Comparison of ENCODE assay signal across 9 mouse cellular contexts in genomic region chr2:91035385-91035784, GRCm38 (mm10). TPM values are rescaled to one million over a fixed set of nuclear protein-coding genes. Genes with fewer than 3 reads are reported as not detected.
DNase-seq lines count a peak whose midpoint lies in the region; ATAC-seq lines count a peak whose summit lies in the region.
"Had no signal": no experiment of that assay in that cellular context is flagged by ENCODE, and none has a peak within 500 bp of the region (broad histone marks: within the 10 kb centered on the region; RNA-seq: fewer than 3 reads in every experiment).

TSS of gene Rapsn (plus strand) at chr2:91035620.

- no peak within 1 kb of the TSS for H3K4me2 ChIP-seq in kidney, embryonic 15.5 days
- no peak within 1 kb of the TSS for H3K4me2 ChIP-seq in neural tube, embryonic 15.5 days
- H3K4me2 ChIP-seq: liver, embryonic 13.5 days had no signal

- H3K27me3 ChIP-seq in kidney, embryonic 15.5 days: no peaks in the 10 kb centered on the region
- H3K27me3 ChIP-seq in neural tube, embryonic 15.5 days (replicated peaks): no peaks in the 10 kb centered on the region
- H3K27me3 ChIP-seq: liver, embryonic 13.5 days had no signal

- H3K9ac ChIP-seq in kidney, embryonic 15.5 days: no peak within 1 kb of the TSS
- H3K9ac ChIP-seq in neural tube, embryonic 15.5 days (replicated peaks): no peak within 1 kb of the TSS
- H3K9ac ChIP-seq: liver, embryonic 13.5 days had no signal

- H3K27ac ChIP-seq in kidney, embryonic 15.5 days: no peak within 1 kb of the TSS
- H3K27ac ChIP-seq in neural tube, embryonic 15.5 days (replicated peaks): no peak within 1 kb of the TSS
- H3K27ac ChIP-seq: liver, embryonic 13.5 days had no signal

- H3K4me3 ChIP-seq in kidney, embryonic 15.5 days (replicated peaks): no peak within 1 kb of the TSS
- H3K4me3 ChIP-seq in neural tube, embryonic 15.5 days (replicated peaks): no peak within 1 kb of the TSS
- H3K4me3 ChIP-seq: liver, embryonic 13.5 days had no signal

- 63% methylated on average over 9 of the region's 9 CpGs for WGBS in kidney, embryonic 15.5 days
- 73% methylated on average over 9 of the region's 9 CpGs for WGBS in neural tube, embryonic 15.5 days

- no peaks in the 10 kb centered on the region for H3K4me1 ChIP-seq in kidney, embryonic 15.5 days
- H3K4me1 ChIP-seq in neural tube, embryonic 15.5 days: no peaks in the 10 kb centered on the region

- DNase-seq in kidney, adult 18-20 months: peak; percentile 65
- peak; percentile 72 to 77 for DNase-seq in heart, adult 18-20 months
- peak; percentile 63 for DNase-seq in kidney, postnatal 10 days
- DNase-seq in skeletal muscle tissue, adult 2 months (ENCODE audit: low read depth, low spot score): peak; percentile 86
- no peak for DNase-seq in cerebellum, postnatal 25 days
- no peak for DNase-seq in cerebellum, adult 9-11 months
- DNase-seq: liver, embryonic 13.5 days had no signal

- H3K36me3 ChIP-seq in kidney, embryonic 15.5 days: no peaks in the 10 kb centered on the region
- no peaks in the 10 kb centered on the region for H3K36me3 ChIP-seq in neural tube, embryonic 15.5 days
- H3K36me3 ChIP-seq: liver, embryonic 13.5 days had no signal

- ATAC-seq in kidney, embryonic 15.5 days (replicated peaks; ENCODE audit: low FRiP score): no peak
- ATAC-seq in neural tube, embryonic 15.5 days (ENCODE audit: low FRiP score): no peak

- no peaks in the 10 kb centered on the region for H3K9me3 ChIP-seq in kidney, embryonic 15.5 days (replicated peaks)
- no peaks in the 10 kb centered on the region for H3K9me3 ChIP-seq in neural tube, embryonic 15.5 days (replicated peaks)
- H3K9me3 ChIP-seq: liver, embryonic 13.5 days had no signal

RNA-seq across cellular contexts. Expression of gene Rapsn, which starts in this region (rescaled TPM):
- polyA plus RNA-seq in kidney, embryonic 15.5 days (2015; fragmentation: Nextera tagmentation; extraction: Ambion mirVana): 2.7 and 3.4 TPM in 2 replicates
- 10 to 100 TPM; 17.6 to 18.5 TPM for total RNA-seq in heart, adult 18-20 months (2021)
- polyA plus RNA-seq in neural tube, embryonic 15.5 days (2015; fragmentation: Nextera tagmentation; extraction: Ambion mirVana): 2.7 TPM in 2 replicates

Comparison
In these comparisons a context has a peak if more than half of its experiments do, and no peak if none do; other contexts are left out.
1. DNase-seq: peak in kidney, adult 18-20 months (single experiment), heart, adult 18-20 months (2 of 2), kidney, postnatal 10 days (single experiment) and skeletal muscle tissue, adult 2 months (single experiment); none in cerebellum, postnatal 25 days (0 of 2) and cerebellum, adult 9-11 months (single experiment).